Mouse (Mus musculus) adrenal gland, postnatal 14 days (tissue): Measurements from ENCODE around the gene Tcte2. TPM values are rescaled to one million over a fixed set of nuclear protein-coding genes. Genes with fewer than 3 reads are reported as not detected.

Experiments used
- DNase-seq: peaks from one replicate; pipeline ENCODE4 v3.0.0; 2021; ENCODE audit warnings: mixed read lengths
- total RNA-seq: library from RNA; stranded (reverse); gene quantifications from 2 replicates; pipeline ENCODE4 v1.2.3, GENCODE M21; 2021

The Tcte2 gene
- total RNA-seq, 1 experiment from 2014 or later: 2.5 TPM

DNA sequence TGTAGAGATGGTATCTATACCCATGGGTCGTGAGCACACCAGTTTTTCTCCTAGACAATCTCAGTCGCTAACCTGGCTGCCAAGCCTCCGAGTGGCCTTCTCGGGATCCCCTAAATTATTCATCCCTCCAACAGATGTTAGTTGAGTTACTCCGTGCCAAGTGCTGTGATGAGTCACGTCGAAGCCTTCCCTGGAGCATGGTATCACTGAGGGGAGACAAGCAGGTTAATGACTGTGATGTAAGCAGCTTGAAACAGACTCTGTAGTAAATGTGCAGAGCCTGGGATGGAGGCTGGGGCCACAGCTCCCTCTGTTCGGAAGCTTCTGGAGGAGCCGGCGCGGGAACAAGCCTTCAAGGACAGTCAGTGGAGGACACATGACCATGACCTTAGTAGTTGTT lies 44.2 kb downstream of the Tcte2 start:
- DNase-seq: peak; percentile 78

DNA sequence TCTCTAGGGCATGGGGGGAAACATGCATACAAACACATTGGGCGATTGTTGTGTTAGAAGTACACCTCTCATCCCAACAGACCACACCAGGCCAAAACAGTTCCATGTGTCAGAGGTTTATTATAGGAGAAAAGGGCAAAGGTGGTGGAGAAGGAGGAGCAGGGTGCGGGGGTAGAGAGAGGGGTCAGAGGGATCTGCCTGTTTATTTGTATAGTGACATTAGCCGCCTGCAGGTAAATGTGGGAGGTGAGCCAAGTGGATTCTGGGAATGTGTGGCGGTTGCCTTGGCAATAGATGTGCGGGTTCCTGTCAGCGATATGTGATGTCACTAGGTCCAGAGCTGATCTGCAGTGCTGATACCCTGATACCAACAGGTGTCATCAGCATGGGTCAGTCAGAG lies 45.3 kb downstream of the Tcte2 start:
- no peak for DNase-seq

DNA sequence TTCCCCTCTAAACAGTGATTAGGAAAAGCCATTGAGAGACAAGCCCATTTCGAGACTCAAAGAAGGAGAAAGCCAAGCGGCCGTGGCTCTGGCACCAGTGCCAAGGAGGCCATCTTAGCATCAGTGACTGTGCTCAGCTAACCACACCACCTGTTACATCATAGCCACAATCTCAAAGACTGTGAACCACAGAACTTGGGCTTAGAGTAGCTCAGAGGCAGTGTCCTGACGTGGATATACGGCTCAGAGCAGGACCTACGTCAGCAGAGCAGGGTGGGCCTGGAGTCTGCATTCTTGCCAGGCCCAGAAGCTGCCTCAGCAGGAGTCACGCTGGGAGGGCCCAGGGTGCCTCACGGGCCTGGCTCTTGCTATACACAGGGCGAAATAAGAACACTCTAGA lies 46.1 kb downstream of the Tcte2 start:
- DNase-seq: no peak

- peak; percentile 49 for DNase-seq
Measured at GRCm38 (mm10) chr17:13714654-13715053, 47.0 kb downstream of the Tcte2 start.

DNA sequence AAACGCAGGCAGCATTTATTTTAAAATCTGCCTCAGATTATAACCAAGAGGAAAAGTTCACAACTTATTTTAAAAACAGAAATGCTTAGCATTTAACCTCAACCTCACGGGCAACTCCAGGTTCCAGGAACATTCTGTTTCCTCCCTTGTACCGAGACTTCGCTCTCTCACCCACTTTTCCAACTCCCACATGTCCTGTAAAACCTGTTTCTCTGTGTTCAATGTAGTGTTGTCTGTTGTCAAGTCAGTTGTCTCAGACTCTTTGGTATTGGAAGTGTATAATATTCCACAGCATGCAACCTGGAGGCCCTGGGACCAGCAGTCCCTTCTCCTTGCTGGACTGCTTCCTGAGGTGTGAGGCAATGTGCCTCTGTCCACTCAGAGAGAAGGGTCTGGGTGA lies 47.5 kb downstream of the Tcte2 start:
- DNase-seq: no peak

DNA sequence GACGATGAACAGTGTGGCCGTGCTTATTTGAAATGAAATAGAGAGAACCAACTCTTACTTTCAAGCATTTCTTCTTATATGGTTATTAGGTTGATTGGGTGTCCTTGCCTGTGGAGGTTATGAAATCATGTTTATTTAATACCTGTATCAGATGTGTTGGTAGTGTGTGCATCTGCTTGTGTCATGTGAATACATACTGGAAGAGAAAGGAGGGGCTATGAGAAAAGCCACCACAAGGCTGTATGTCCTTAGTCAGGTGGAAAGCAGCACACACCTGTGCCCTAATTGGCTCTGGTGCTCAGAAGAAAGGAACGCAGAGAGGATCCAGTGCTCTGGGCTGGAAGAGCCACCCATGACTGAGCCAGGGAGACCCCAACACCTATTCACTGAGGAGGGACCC lies 49.1 kb downstream of the Tcte2 start:
- DNase-seq: no peak

GRCm38 (mm10) chr17:13712116-13712515 lies 49.5 kb downstream of the Tcte2 start:
- DNase-seq: no peak

GRCm38 (mm10) chr17:13711173-13711572 lies 50.5 kb downstream of the Tcte2 start:
- DNase-seq: peak; percentile 56

- peak; percentile 74 for DNase-seq
Measured at GRCm38 (mm10) chr17:13705481-13705921, 56.1 kb downstream of the Tcte2 start.

DNA sequence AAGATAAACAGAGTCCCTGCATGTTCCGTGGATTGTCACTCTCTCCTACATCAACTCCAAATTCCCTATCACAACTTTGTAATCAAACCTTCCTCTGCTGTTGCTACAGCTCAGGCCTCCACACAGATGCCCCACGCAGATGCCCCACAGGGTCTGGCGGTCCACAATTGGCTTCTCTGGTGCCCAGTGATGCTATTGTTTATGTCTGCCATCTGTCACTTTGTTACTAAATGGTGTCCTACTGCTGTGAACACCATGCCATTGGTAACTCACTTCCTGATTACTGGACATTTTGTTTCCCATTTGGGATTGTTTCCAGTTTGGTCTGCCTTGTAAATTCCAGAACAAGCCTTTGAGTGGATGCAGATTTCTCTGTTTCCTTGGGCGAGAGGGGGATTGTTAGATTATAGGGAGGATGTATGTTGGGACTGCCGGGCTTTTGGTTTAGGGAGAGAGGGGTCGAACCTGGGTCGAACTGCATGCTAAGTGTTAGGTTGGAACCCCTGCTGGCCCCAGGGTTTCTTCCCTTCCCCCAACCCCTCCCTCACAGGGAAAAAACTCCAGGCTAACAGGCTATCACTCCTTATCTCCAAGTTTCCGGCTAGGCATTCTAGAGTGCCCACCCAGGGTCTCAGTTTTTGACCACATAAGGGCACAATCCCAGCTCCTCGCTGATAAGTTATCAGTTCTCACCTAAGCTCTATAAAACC lies 57.9 kb downstream of the Tcte2 start:
- DNase-seq: no peak

- DNase-seq: peak; percentile 73
Measured at GRCm38 (mm10) chr17:13700131-13701016, 61.3 kb downstream of the Tcte2 start.

DNA sequence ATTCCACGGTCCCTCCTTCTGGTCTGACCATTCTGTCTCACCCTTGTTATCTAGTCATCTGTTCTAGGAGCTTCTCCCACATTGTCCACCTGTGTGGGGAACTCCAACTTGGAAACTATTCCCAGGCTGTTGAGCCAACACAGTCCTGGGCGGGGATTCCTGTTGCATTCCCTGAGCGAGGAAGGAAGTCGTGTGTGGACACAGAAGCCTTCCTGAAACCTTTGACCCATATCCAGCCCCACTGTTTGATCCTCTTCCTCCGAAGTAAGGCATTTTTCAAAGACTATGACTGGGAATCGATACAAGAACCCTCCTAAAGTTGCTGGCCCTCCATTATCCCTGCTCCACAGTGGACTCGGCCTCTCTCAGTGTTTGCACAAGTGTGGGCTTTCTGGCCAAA lies 61.9 kb downstream of the Tcte2 start:
- peak; percentile 53 for DNase-seq

DNA sequence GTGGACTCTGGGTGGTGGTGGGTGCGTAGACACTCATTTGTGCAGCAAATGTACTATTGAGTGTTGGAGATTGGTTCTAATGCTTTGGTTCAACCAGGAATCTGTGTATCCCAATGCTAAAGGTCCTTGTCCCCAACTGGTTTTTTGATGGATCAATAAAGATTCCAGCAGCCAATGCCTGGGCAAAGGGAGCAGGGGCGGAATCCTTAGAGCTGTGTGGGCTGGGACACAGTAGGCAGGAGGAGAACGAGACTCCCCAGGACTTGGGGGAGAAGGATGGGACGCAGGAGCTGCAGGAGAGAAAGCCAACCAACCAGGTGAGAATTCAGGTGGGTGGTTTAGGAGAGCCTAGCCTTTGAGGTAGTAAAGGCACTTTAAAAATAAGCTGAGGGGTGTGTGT lies 63.4 kb downstream of the Tcte2 start:
- DNase-seq: no peak

DNA sequence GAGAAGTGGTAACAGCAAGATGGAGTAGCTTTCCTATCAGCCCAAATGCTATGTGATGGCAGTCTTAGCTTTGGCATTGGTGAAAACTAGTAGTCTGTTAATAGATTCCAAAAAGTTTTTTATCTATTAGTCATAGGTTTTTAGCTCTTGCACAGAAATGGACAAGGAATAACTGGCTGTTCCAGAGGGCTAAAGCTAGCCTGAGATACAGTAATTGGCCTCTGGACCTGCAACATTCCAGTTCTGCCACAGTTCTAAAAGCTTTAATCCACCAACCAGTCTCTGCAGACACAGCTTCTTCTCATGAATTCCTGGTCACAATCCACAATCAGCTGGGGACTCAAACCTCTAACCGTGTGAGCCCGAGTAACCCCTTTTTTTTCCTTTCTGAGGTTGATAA lies 64.0 kb downstream of the Tcte2 start:
- no peak for DNase-seq

- peak; percentile 38 for DNase-seq
Measured at GRCm38 (mm10) chr17:13695881-13696280, 65.7 kb downstream of the Tcte2 start.

GRCm38 (mm10) chr17:13695211-13695610 lies 66.4 kb downstream of the Tcte2 start:
- no peak for DNase-seq

DNA sequence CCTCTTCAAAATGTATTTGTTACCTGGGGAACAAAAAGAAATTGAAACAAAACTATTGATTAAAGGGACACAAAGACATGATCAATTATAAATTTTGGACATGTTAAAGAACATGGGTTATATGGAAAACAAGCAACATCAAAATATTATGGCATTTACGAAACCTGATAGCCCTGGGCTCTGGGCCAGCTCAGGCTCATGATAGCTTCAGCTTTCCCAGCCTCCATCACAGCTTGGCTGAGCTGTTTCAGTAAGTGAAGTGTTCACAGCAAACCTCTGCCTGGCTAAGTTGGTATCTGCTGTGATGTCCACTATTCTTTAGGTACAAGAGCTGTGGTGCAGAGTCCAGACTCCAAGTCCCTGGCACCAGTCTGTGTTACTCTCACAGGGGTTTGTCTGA lies 67.4 kb downstream of the Tcte2 start:
- no peak for DNase-seq

- peak; percentile 73 for DNase-seq
Measured at GRCm38 (mm10) chr17:13687656-13688055, 74.0 kb downstream of the Tcte2 start.

GRCm38 (mm10) chr17:13687086-13687485 lies 74.5 kb downstream of the Tcte2 start:
- DNase-seq: no peak

- no peak for DNase-seq
Measured at GRCm38 (mm10) chr17:13685621-13686020, 76.0 kb downstream of the Tcte2 start.

- DNase-seq: no peak
Measured at GRCm38 (mm10) chr17:13684256-13684655, 77.4 kb downstream of the Tcte2 start.

- peak; percentile 76 for DNase-seq
Measured at GRCm38 (mm10) chr17:13683411-13684174, 78.0 kb downstream of the Tcte2 start.

DNA sequence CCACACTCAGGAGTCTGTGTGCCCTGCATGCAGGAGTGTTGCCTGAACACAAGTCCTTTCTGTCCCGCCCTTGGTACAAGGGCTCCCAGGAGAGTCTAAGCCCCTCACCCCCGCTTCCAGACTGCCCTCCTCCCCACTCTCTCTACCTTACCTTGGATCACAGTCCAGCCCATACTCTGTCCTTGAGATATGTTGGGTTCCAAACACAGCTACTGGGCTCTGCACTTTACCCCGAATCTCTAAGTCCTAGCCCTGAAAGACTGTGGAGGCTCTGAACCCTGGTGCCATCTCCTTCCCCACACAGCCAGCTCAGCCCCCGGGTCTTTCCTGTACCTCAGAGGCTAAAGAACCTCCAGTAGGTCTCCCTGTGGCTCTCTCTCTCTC lies 78.6 kb downstream of the Tcte2 start:
- DNase-seq: peak; percentile 25
